Mouse (Mus musculus) CH12.LX (cell line): Measurements from ENCODE around the gene Dnajc25. TPM values are rescaled to one million over a fixed set of nuclear protein-coding genes. Genes with fewer than 3 reads are reported as not detected.

Experiments used
- DNase-seq: peaks from one replicate; pipeline ENCODE4 v3.0.0-alpha.2; 2013; ENCODE audit errors: extremely low read depth
- H3K27ac ChIP-seq: 2 replicates; pipeline ENCODE4 v1.5.1; 2012; ENCODE audit warnings: low read depth, mild to moderate bottlenecking, control low read depth, moderate library complexity; ENCODE audit not compliant: insufficient read depth
- H3K27me3 ChIP-seq: replicated peaks from 2 replicates; pipeline ENCODE3; 2012; ENCODE audit warnings: inconsistent platforms
- H3K36me3 ChIP-seq, 2 experiments: replicated peaks in 1 of 2; 2 replicates each; pipeline versions ENCODE3 to v1.6.1; 2012; ENCODE audit warnings: inconsistent platforms in 1 of 2, low read length in 1 of 2, mild to moderate bottlenecking in 1 of 2, mixed read lengths in 1 of 2, moderate library complexity in 1 of 2; ENCODE audit not compliant: control insufficient read depth in 1 of 2, insufficient read depth in 1 of 2
- H3K4me1 ChIP-seq, 2 experiments: 2 replicates each; pipeline ENCODE4 v1.6.1; 2012; ENCODE audit warnings: inconsistent platforms in 1 of 2, moderate library complexity in 1 of 2; ENCODE audit not compliant: insufficient read depth in 2 of 2, control insufficient read depth in 1 of 2
- H3K4me2 ChIP-seq: 2 replicates; pipeline ENCODE4 v1.6.1; 2012; ENCODE audit warnings: low read depth, mild to moderate bottlenecking, control low read depth; ENCODE audit not compliant: poor library complexity, insufficient read depth, severe bottlenecking
- H3K4me3 ChIP-seq, 3 experiments: fragments of 150-350 bp in 1 of 3; sonication (generic) in 1 of 3; replicated peaks in 1 of 3; 2 replicates each; pipeline versions ENCODE3 to v1.5.1; 2011 to 2012; ENCODE audit warnings: low read depth in 2 of 3, low read length in 2 of 3, mild to moderate bottlenecking in 2 of 3, moderate library complexity in 2 of 3, control low read depth in 1 of 3, improper control_type of control experiment in 1 of 3, inconsistent platforms in 1 of 3, mixed read lengths in 1 of 3; ENCODE audit not compliant: poor library complexity in 1 of 3
- H3K79me2 ChIP-seq: replicated peaks from 2 replicates; pipeline ENCODE4 v1.6.1; 2012; ENCODE audit warnings: mild to moderate bottlenecking, moderate library complexity; ENCODE audit not compliant: control insufficient read depth, poor library complexity, insufficient read depth, severe bottlenecking; ENCODE audit errors: extremely low read depth
- H3K9ac ChIP-seq: 2 replicates; pipeline ENCODE4 v1.6.1; 2012; ENCODE audit warnings: low read depth, mild to moderate bottlenecking, control low read depth, moderate library complexity; ENCODE audit not compliant: insufficient read depth
- H3K9me3 ChIP-seq: replicated peaks from 2 replicates; pipeline ENCODE3; 2012; ENCODE audit warnings: low read length, inconsistent platforms, mixed read lengths
- BHLHE40 ChIP-seq: IDR thresholded peaks from 2 replicates; pipeline ENCODE4 v1.6.1; 2011; ENCODE audit warnings: mild to moderate bottlenecking, low read depth, low read length, improper control_type of control experiment
- ELF1 ChIP-seq: IDR thresholded peaks from 2 replicates; pipeline ENCODE4 v1.6.1; 2014; ENCODE audit warnings: low read depth, mild to moderate bottlenecking, inconsistent platforms, low read length, improper control_type of control experiment
- ETS1 ChIP-seq: conservative IDR thresholded peaks from 2 replicates; pipeline ENCODE4 v1.6.1; 2012; ENCODE audit warnings: low read depth, mild to moderate bottlenecking, inconsistent platforms, low read length, improper control_type of control experiment, moderate library complexity
- JUN ChIP-seq: IDR thresholded peaks from 2 replicates; pipeline ENCODE4 v1.6.1; 2011; ENCODE audit warnings: low read depth, mild to moderate bottlenecking, low read length, improper control_type of control experiment, moderate library complexity; ENCODE audit not compliant: insufficient read depth
- MAFK ChIP-seq: IDR thresholded peaks from 2 replicates; pipeline ENCODE4 v1.6.1; 2011; ENCODE audit warnings: low read length, improper control_type of control experiment; ENCODE audit not compliant: insufficient replicate concordance
- MAX ChIP-seq: IDR thresholded peaks from 2 replicates; pipeline ENCODE4 v1.6.1; 2011; ENCODE audit warnings: low read length, improper control_type of control experiment
- MAZ ChIP-seq: IDR thresholded peaks from 2 replicates; pipeline ENCODE4 v1.6.1; 2012; ENCODE audit warnings: low read depth, mild to moderate bottlenecking, inconsistent platforms, low read length, improper control_type of control experiment, moderate library complexity
- ZNF384 ChIP-seq: IDR thresholded peaks from 2 replicates; pipeline ENCODE4 v1.6.1; 2012; ENCODE audit warnings: low read depth, low read length, improper control_type of control experiment, inconsistent platforms
- dilution Hi-C: fragments of 300-500 bp; cut with MboI; formaldehyde crosslinking; loops from 2 replicates; pipeline ENCODE4 v1.14.3; 2020; ENCODE audit warnings: low sequenced_read_pairs; ENCODE audit not compliant: extremely low pct_unique_long_range_greater_than_20kb, extremely low pct_ligation_motif_present
- in situ Hi-C: fragments of 300-500 bp; cut with MboI; formaldehyde crosslinking; loops from 3 replicates; pipeline ENCODE4 v1.14.3; 2019; ENCODE audit warnings: low sequenced_read_pairs, low pct_ligation_motif_present, low pct_unique_long_range_greater_than_20kb, mixed read lengths
- polyA plus RNA-seq: library from polyadenylated mRNA; unstranded; fragments of >175 nt; gene quantifications from 2 replicates; pipeline ENCODE4 v1.2.1, GENCODE M21; 2012; ENCODE audit warnings: low read depth; ENCODE audit not compliant: insufficient read length
- total RNA-seq, 2 experiments: library from RNA; depleted of rRNA; stranded (reverse); fragments of 300-350 nt in 1 of 2; fragments of >200 nt in 1 of 2; gene quantifications; 2 replicates each; pipeline ENCODE4 v1.2.3; 2012 to 2014

Dnajc25 gene
- total and polyA plus RNA-seq, 3 experiments, result 2.7 to 7.0 (median 3.8) TPM

GRCm38 (mm10) chr4:59069276-59069675 lies 74.4 kb downstream of the Dnajc25 start:
- Histone ChIP-seq H3K36me3 (no peaks in the 10 kb centered on the region), H3K4me1 (no peaks in the 10 kb centered on the region), H3K9ac (no peak overlapping the region), H3K9me3 (no peaks in the 10 kb centered on the region), H3K4me3 (no peak overlapping the region), H3K27ac (no peak overlapping the region), H3K4me2 (no peak overlapping the region), H3K27me3 (no peaks in the 10 kb centered on the region), H3K79me2 (no peaks in the 10 kb centered on the region)
- in situ Hi-C loops, result no loop called here
- TF ChIP-seq MAX, result no peak
- no peak for TF ChIP-seq MAZ
- TF ChIP-seq ZNF384, result no peak
- no peak for TF ChIP-seq JUN
- no peak for TF ChIP-seq ELF1
- no peak for TF ChIP-seq MAFK
- no peak for TF ChIP-seq ETS1
- no peak for TF ChIP-seq BHLHE40
- DNase-seq, result no peak
- dilution Hi-C loops, result no loop called here

Other genes with a start within 250 kb of the Dnajc25 start
- 0.04 TPM in 1 of 2 replicates, not detected in the other for gene Olfr267, start 207.3 kb upstream of the Dnajc25 start, total RNA-seq (2012; rRNA removed)
- gene Olfr267, start 207.3 kb upstream of the Dnajc25 start, total RNA-seq (2014; rRNA removed), result 0.08 TPM in 1 of 2 replicates, not detected in the other
- 0.14 and 0.24 TPM in 2 replicates for gene Olfr267, start 207.3 kb upstream of the Dnajc25 start, polyA plus RNA-seq
- 44.2 and 45.2 TPM in 2 replicates for gene Ecpas, start 82.3 kb upstream of the Dnajc25 start, total RNA-seq (2012; rRNA removed)
- 44.2 and 47.5 TPM in 2 replicates for gene Ecpas, start 82.3 kb upstream of the Dnajc25 start, total RNA-seq (2014; rRNA removed)
- gene Ecpas, start 82.3 kb upstream of the Dnajc25 start, polyA plus RNA-seq, result 66.5 and 67.4 TPM in 2 replicates
- gene Zkscan16, start 51.4 kb upstream of the Dnajc25 start, total RNA-seq (2012; rRNA removed), result not detected in 2 replicates
- gene Zkscan16, start 51.4 kb upstream of the Dnajc25 start, total RNA-seq (2014; rRNA removed), result not detected in 2 replicates
- not detected in 2 replicates for gene Zkscan16, start 51.4 kb upstream of the Dnajc25 start, polyA plus RNA-seq
- gene Ptgr1, start 7.9 kb upstream of the Dnajc25 start, total RNA-seq (2012; rRNA removed), result 6.2 and 7.2 TPM in 2 replicates
- 2.4 and 2.9 TPM in 2 replicates for gene Ptgr1, start 7.9 kb upstream of the Dnajc25 start, total RNA-seq (2014; rRNA removed)
- gene Ptgr1, start 7.9 kb upstream of the Dnajc25 start, polyA plus RNA-seq, result 4.0 and 4.2 TPM in 2 replicates
- 0.13 TPM in 1 of 2 replicates, not detected in the other for gene Gm20503, start 8.1 kb downstream of the Dnajc25 start, total RNA-seq (2012; rRNA removed)
- not detected in 2 replicates for gene Gm20503, start 8.1 kb downstream of the Dnajc25 start, total RNA-seq (2014; rRNA removed)
- 0.70 TPM in 1 of 2 replicates, not detected in the other for gene Gm20503, start 8.1 kb downstream of the Dnajc25 start, polyA plus RNA-seq
- 55.6 and 68.0 TPM in 2 replicates for gene Gng10, start 40.0 kb downstream of the Dnajc25 start, total RNA-seq (2012; rRNA removed)
- gene Gng10, start 40.0 kb downstream of the Dnajc25 start, total RNA-seq (2014; rRNA removed), result 189 and 210 TPM in 2 replicates
- 78.6 and 95.5 TPM in 2 replicates for gene Gng10, start 40.0 kb downstream of the Dnajc25 start, polyA plus RNA-seq
- gene AI481877, start 143.9 kb downstream of the Dnajc25 start, total RNA-seq (2012; rRNA removed), result not detected in 2 replicates
- not detected in 2 replicates for gene AI481877, start 143.9 kb downstream of the Dnajc25 start, total RNA-seq (2014; rRNA removed)
- gene AI481877, start 143.9 kb downstream of the Dnajc25 start, polyA plus RNA-seq, result not detected in 2 replicates
- 28.7 and 33.8 TPM in 2 replicates for gene Ugcg, start 194.2 kb downstream of the Dnajc25 start, total RNA-seq (2012; rRNA removed)
- 68.7 and 69.5 TPM in 2 replicates for gene Ugcg, start 194.2 kb downstream of the Dnajc25 start, total RNA-seq (2014; rRNA removed)
- gene Ugcg, start 194.2 kb downstream of the Dnajc25 start, polyA plus RNA-seq, result 24.2 and 25.8 TPM in 2 replicates